Mouse (Mus musculus): ENCODE data around the gene Ppp4r3b.

Gene Ppp4r3b

GRCm38 (mm10) chr11:29172563-29173124 is at the start of gene Ppp4r3b:
TSS of gene Ppp4r3b (plus strand) at chr11:29172890.
- DNase-seq = peak; percentile 98

DNA sequence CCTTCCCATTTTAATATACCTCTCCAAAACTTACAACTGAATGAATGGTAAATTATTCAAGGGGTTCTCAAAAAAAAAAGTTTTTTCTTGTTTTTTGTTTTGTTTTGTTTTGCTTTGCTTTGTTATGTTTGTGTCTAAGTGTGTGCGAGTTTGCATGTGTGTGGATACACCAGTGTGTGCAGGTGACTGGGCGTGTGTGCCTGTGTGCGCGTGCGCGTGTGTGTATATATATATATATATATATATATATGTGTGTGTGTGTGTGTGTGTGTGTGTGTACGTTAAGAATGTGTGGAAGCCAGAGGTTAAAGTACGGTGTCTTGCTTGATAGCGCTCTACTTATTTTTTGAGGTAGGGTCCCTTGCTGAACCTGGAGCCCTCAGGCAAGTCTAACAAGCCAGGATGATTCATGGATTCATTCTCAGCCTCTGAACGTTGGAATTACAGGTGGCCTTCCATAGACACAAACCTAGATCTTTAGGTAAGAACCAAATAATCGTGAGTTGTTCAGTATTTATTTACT is 42.8 kb upstream of the Ppp4r3b start:
- peak; percentile 6 for DNase-seq

DNA sequence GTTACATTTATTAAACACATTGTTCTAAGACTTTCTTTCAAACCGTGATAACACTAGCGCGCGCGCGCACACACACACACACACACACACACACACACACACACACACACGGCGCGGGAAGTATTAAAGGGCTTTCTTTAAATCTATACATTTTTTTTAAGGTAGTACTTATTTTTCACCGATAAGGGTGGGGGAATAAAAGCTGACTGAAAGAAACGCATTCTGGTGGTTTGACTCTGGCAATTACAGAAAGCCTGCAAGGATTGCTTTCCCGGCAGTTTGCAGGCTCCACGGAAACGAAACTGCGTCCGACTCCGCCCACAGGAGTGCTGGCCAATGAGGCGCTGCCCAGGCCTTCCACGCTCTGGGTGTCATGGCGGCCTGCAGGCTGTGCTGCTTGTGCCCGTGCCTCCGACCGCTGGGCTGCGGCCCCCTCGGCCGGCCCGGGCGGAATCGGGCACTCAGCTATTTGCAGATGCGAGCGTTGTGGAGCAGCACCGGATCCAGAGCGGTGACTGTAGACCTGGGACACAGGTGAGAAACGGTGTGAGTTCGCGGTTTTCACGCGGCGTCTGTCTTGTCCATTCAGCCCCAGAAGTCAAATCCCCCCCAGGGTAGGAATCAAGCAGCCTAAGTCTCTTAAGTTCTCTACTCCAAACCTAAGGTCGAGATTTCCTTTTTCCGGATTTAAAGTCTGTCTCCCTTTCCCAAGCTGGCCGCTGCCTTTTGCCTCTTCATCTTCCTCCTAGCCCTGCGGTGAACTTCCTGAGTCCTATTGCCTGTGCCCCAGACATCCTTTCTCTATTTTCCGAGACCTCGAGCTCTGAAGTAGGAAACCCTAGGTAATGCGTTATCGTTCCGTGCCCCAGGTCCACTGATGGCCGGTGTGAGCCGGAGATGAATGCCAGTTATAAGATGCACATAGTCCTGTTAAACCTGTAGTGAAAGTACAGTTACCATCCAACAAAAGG is 42.0 kb upstream of the Ppp4r3b start, which contains the start of gene Pnpt1:
Pnpt1 (plus strand) TSS at position 360 of the 971 bp plus-strand sequence.
- DNase-seq = peak; percentile 95

DNA sequence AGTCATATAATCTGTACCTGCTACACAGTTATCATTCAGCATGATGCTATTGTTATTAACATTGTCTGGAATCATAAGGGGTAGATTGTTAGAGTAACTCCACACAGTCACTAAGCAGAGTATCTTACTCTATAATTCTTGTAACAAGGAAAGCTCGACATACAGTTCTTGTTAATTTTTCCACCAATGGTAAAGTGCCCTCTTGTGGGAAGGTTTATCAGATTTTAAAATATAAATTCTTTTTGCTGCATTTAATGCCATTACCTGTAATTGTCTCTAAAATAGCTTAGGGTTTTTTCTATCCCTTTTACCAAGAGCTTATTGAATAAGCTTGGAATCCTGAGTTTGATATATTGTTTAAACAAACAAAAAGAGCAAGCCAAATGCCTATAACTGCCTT is 32.0 kb upstream of the Ppp4r3b start:
- DNase-seq = no peak

DNA sequence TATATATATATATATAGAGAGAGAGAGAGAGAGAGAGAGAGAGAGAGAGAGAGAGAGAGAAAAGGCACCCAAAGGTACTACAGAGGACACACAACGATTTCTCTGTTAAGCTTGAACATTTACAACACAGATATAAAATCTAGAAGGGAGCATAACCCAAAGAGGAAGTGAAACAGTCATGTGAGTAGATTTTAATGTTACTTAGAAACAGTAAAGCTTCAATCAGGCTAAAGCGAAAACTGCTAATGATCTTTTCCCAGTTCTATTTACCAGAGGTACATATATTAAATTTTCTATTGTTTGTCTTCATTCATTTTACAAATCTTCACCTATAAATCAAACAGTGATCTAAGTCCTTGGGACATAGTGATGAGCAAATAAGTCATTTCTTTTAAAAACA is 23.8 kb upstream of the Ppp4r3b start:
- no peak for DNase-seq

DNA sequence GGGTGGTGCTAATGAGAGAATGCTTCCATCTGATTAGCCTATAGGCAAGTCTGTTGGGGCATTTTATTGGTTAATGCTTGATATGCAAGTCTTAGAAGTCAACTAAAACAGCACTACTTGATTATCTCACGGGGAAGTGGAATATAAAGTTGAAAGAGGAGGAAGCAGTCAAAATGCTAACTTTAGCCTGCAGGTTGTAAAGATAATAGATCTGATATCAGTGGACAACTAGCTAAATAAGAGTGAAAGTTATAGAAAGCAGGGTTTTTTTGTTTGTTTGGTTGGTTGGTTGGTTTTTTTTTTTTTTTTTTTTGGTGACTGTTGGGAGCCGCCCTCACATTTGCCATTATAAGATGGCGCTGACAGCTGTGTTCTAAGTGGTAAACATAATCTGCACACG is 9.1 kb upstream of the Ppp4r3b start:
- DNase-seq = no peak

DNA sequence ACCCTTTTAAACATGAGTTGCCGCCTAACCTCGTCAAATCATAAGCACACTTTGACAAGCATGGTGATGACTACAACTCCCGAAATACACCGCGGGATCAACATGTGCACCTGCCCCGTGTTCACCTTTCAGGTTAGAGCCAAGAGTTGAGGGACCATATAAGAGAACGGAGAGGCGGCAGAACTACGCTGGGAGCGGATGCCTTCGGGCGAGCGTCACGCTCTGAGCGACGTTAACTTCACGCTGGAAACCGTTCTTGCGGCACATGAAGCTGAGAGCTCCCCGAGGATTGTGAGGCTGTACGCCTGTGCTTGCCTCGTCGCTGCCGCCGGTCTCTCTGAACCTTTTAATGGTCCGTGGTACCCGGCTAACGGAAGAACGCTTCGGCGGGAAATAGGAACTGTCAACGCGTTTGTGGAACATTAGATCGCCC is 715 bp upstream of the Ppp4r3b start:
- peak; percentile 63 for DNase-seq

DNA sequence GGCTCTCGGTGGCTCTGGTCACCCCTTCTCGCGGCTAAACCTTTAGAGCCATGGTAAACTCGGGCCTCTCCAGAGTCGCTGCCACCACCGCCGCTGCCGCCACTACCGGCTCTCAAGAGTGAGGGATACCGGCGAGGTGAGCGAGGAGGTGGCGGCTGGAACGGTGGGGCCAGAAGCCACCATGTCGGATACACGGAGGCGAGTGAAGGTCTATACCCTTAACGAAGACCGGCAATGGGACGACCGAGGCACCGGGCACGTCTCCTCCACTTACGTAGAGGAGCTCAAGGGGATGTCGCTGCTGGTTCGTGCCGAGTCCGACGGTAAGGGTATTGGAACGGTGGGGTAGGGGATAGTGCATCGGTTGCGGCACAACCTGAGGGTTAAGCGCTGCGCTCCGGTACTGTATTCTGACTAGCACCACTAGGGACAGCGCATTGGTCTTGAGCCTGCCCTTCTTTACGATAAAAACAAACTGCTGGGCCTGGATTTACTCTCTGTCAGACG is 488 bp downstream of the Ppp4r3b start:
- DNase-seq = peak; percentile 64

DNA sequence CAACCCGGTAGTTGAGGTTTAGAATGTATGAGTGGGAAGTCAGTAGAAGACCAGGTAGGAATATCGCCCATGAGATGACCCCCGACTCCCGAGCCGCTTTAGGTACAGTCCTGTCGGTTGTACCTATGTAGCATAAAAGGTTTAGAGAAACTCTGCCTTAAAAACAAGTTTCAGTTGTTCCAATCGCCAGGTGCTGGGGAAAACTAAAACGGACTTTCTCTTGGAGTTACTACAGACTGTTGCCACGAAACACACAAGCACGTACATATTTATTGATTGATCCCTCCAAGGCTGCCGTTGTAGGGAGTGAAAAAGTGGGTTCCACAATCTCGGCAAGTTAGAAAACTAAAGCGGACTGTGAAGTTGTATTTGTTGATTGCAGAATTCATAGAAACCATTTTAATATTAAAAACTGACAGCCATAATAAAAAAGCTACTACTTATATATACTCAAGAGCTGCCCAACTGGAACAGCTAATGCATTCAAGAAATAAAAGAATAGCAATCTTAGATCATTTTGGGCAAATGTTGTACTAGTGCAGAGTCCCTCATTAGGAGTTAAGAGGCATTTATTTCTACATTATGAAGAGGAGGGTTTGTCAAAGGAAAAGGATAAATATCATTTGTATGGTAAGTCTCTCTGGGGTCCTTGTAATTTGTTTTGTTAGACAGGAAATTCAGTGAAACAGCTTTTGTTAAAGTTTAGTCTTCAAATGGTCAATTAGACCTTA is 1.2 kb downstream of the Ppp4r3b start:
- no peak for DNase-seq

- DNase-seq = no peak
These were observed 6.6 kb downstream of the Ppp4r3b start for GRCm38 (mm10) chr11:29179319-29179718.

DNA sequence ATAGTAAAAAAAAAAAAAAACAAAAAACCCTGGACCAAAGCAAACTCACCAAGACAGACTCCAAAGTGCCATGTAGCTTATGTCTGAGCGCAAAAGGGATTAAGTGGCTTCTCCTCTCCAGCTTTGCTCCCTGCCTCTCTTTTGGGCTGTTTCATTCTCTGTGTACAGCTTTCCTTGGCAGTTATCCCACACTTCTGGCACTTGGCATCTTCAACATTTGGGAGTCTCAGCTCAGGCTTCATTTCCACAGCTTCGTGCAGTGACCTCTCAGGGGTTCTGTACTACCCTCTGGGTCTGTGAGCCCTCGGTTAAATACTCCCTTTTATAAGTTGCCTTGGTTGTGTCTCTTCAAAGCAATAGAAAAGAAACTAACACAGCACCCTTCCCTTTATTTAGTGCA is 8.0 kb downstream of the Ppp4r3b start:
- no peak for DNase-seq

GRCm38 (mm10) chr11:29181751-29182150 is 9.1 kb downstream of the Ppp4r3b start:
- no peak for DNase-seq

- DNase-seq = no peak
These were observed 16.3 kb downstream of the Ppp4r3b start for GRCm38 (mm10) chr11:29188981-29189380.

- no peak for DNase-seq
These were observed 31.0 kb downstream of the Ppp4r3b start for GRCm38 (mm10) chr11:29203653-29204052.

DNA sequence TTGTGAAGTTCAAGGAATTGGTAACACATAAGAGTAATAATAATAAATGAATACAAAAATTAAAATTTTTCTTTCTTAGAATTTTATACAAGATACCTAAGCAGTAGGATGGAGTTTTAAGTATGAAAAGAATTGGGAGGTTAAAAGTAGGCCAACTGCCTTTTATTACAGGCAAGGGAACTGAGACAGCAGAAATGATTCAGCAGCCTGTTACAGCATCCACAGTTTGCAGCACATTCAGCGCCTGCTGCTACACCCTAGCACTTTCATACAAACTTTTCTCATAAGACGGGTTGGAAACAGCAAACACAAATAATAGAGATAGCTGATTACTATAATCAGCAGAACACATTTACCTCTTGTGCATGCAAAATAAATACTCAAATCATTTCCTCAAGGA is 37.1 kb downstream of the Ppp4r3b start:
- DNase-seq = no peak

GRCm38 (mm10) chr11:29216196-29216595 is 43.5 kb downstream of the Ppp4r3b start:
- no peak for DNase-seq

GRCm38 (mm10) chr11:29219055-29219454 is 46.4 kb downstream of the Ppp4r3b start:
- DNase-seq = no peak

DNA sequence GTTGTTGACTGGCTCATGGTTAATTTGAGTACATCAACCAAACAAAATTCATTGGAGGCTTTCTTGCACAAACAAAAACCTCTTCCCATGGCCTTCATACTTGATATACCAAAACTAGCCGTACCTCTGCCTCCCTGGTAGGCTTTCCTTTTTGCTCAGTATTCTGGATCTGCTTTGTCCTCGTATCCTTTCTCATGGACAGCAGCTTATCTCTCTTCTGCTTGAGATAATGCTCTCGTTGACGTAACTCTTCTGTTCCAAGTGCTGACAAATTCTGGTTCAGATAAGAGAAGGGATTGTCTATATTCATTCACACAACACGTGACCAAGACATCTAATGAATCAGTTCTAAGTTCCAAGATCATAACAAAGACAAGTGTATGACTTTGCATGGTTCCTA is 49.6 kb downstream of the Ppp4r3b start:
- no peak for DNase-seq

GRCm38 (mm10) chr11:29224754-29225153 is 52.1 kb downstream of the Ppp4r3b start:
- DNase-seq = no peak

GRCm38 (mm10) chr11:29228957-29229356 is 56.3 kb downstream of the Ppp4r3b start:
- no peak for DNase-seq

- DNase-seq = no peak
These were observed 60.9 kb downstream of the Ppp4r3b start for GRCm38 (mm10) chr11:29233569-29233968.

DNA sequence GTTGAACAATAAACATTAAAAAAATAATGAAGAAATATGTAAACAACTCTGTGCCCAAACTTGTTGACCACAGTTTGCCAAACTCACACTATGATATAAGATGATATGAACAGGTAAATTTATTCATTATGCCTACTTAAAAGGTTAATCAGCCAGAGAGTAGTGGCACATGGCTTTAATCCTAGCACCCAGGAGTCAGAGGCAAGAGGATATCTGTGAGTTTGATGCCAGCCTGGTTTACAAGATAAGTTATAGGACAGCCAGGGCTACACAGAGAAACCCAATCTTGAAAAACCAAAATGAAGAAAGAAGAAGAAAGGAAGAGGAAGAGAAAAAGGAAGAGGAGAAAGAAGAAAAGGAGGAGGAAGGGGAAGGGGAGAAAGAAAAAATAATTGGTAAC is 64.7 kb downstream of the Ppp4r3b start:
- DNase-seq = no peak

DNA sequence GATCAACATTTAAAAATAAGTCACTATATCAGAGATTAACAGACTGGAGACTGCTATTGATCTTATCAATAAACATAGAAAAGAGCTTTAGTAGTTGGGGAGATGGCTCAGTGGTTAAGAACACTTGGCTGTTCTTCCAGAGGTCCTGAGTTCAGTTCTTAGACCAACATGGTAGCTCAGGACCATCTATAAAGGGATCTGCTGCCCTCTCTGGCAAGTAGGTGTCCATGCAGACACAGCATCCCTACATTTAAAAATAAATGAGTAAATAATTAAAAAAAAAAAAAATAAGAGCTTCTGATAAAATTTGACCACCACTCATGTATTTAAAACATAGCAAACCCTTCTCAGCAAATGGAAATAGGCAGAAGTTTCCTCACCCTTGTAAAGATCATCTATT is 65.4 kb downstream of the Ppp4r3b start:
- DNase-seq = no peak

Measured in kidney, postnatal 10 days (tissue).